Mouse (Mus musculus): ENCODE measurements around the gene Atp1b1.

- no peak for TF ChIP-seq POLR2A (IDR thresholded peaks at IDR 0.05; ENCODE audit: borderline replicate concordance, control insufficient read depth, low read depth, low read length)
- no peak for TF ChIP-seq CTCF (IDR thresholded peaks at IDR 0.05; ENCODE audit: control insufficient read depth, insufficient read depth, low read length)
Measured at GRCm38 (mm10) chr1:164452580-164452979, 5.6 kb downstream of the Atp1b1 start.

Measured in bone marrow, adult 2 months (tissue).